Mouse (Mus musculus): Measurements from ENCODE around the gene Sp7. TPM values are rescaled to one million over a fixed set of nuclear protein-coding genes. Genes with fewer than 3 reads are reported as not detected.
"Not testable (repeated sequence)": the region's sequence is repeated elsewhere in the genome, so short reads cannot be mapped to it uniquely, and the experiment has no call there.

The Sp7 gene
- polyA plus RNA-seq, 1 experiment from 2014 or later = not detected

DNA sequence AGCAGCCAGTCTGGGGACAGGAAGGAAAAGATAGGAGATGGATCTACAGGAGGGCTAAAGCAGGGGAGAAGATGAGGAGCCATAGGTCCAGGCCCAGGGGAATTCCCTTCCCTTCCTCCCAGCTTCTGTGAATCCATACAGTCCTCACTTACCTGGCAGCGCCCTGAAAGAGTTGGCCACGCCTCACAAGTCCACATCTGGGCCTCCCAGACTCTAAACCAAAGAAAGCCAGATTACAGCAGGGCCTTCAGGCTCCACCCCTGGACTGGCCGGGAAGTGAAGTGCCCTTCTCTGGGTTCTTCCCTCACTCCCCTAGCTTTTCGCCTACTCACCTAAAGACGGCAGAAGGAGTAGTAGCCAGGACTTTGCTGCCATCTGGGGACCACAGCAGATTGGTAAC is 27.4 kb downstream of the Sp7 start:
- no peaks in the 10 kb centered on the region for H3K4me1 ChIP-seq (ENCODE audit: insufficient read depth, low read depth, low read length)
- H3K9ac ChIP-seq (replicated peaks; ENCODE audit: low read depth) = no peak overlapping the region
- peaks cover 21% of the 10 kb centered on the region for H3K36me3 ChIP-seq (ENCODE audit: insufficient read depth, low read length)
- TF ChIP-seq EP300 (IDR thresholded peaks at IDR 0.05) (no peak), CTCF (IDR thresholded peaks at IDR 0.05) (no peak)
- no peak overlapping the region for H3K4me2 ChIP-seq (replicated peaks; ENCODE audit: low read depth, low read length)
- WGBS = 59% methylated on average over 5 of the region's 5 CpGs
- no peak overlapping the region for H3K27ac ChIP-seq (ENCODE audit: low read length)
- DNase-seq (ENCODE audit: low spot score) = no peak
- no peak for ATAC-seq
- no peaks in the 10 kb centered on the region for H3K9me3 ChIP-seq (ENCODE audit: low read length)
- H3K27me3 ChIP-seq (replicated peaks; ENCODE audit: insufficient read depth, low read length) = no peaks in the 10 kb centered on the region
- H3K4me3 ChIP-seq (ENCODE audit: low read depth, low read length) = no peak overlapping the region

DNA sequence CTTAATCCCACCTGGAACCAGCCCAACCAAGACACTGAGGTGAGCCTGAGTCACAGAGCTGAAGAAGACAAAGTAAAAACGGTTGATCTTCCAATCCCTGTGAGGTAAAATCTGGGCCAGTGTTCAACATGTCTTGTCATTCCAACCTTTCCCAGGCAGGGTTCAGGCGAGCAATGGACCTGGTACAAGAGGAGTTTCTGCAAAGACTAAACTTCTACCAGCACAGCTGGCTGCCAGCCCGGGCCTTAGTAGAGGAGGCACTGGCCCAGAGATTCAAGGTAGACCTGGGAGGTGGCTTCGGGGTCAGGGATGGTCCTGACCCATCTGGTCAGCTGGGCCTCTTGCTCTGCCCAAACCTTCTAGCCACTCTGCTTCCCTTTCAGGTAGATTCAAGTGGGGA is 30.0 kb downstream of the Sp7 start:
- TF ChIP-seq EP300 (IDR thresholded peaks at IDR 0.05) = no peak
- no peak for TF ChIP-seq CTCF (IDR thresholded peaks at IDR 0.05)
- peaks cover 5% of the 10 kb centered on the region; the same call in 1 of the 2 replicates for H3K4me1 ChIP-seq (ENCODE audit: insufficient read depth, low read depth, low read length)
- H3K4me2 ChIP-seq (replicated peaks; ENCODE audit: low read depth, low read length) = no peak overlapping the region
- no peak for ATAC-seq
- no peaks in the 10 kb centered on the region for H3K9me3 ChIP-seq (ENCODE audit: low read length)
- no peak overlapping the region for H3K9ac ChIP-seq (replicated peaks; ENCODE audit: low read depth)
- no peak overlapping the region for H3K4me3 ChIP-seq (ENCODE audit: low read depth, low read length)
- no peak for DNase-seq (ENCODE audit: low spot score)
- H3K27ac ChIP-seq (ENCODE audit: low read length) = no peak overlapping the region
- WGBS = 83% methylated on average over 4 of the region's 4 CpGs
- H3K27me3 ChIP-seq (replicated peaks; ENCODE audit: insufficient read depth, low read length) = no peaks in the 10 kb centered on the region
- H3K36me3 ChIP-seq (ENCODE audit: insufficient read depth, low read length) = peaks cover 17% of the 10 kb centered on the region

DNA sequence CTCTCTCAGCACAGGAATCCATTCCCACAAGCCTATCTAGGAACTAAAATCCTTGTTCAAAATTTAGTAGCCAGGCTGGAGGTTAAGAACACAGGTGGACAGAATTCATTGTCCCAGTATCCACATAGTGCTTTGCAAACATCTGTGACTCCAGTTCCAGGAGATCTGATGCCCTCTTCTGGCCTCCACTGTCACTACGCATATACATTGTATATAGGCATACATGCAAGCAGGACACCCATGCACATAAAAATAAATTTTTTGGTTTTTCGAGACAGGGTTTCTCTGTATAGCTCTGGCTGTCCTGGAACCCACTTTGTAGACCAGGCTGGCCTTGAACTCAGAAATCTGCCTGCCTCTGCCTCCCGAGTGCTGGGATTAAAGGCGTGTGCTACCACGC is 31.1 kb downstream of the Sp7 start:
- not testable (repeated sequence) for H3K9ac ChIP-seq (replicated peaks; ENCODE audit: low read depth); ATAC-seq; H3K9me3 ChIP-seq (ENCODE audit: low read length); H3K4me1 ChIP-seq (ENCODE audit: insufficient read depth, low read depth, low read length); H3K4me2 ChIP-seq (replicated peaks; ENCODE audit: low read depth, low read length); H3K27me3 ChIP-seq (replicated peaks; ENCODE audit: insufficient read depth, low read length); H3K27ac ChIP-seq (ENCODE audit: low read length); H3K4me3 ChIP-seq (ENCODE audit: low read depth, low read length)
- peak; percentile 16 for DNase-seq (ENCODE audit: low spot score)
- TF ChIP-seq CTCF (IDR thresholded peaks at IDR 0.05) = peak; percentile 55
- H3K36me3 ChIP-seq (ENCODE audit: insufficient read depth, low read length) = peaks cover 17% of the 10 kb centered on the region
- 86% methylated on average over 5 of the region's 5 CpGs for WGBS

DNA sequence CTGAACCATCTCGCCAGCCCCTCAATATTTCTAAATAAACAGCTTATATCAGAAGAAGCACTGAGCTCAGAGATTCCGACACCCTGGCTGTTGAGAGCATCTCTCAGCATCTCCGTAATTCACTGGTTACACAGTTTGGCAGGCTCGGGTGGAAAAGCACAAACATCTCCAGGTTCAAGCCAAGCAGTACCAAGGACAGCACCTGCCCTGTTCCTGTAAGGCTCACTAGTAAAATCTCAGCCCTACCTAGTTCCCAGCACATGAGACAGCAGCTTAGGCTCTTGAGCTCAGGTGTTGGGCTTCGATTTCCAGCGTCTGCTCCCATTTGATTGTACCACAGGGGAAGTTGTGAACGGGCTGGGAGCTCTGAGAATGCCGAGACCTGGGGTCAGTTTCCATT is 31.7 kb downstream of the Sp7 start:
- Histone ChIP-seq H3K4me1 (ENCODE audit: insufficient read depth, low read depth, low read length) (peaks cover 9% of the 10 kb centered on the region; the same call in 1 of the 2 replicates), H3K9me3 (ENCODE audit: low read length) (no peaks in the 10 kb centered on the region), H3K27ac (ENCODE audit: low read length) (no peak overlapping the region), H3K4me2 (replicated peaks; ENCODE audit: low read depth, low read length) (no peak overlapping the region), H3K9ac (replicated peaks; ENCODE audit: low read depth) (no peak overlapping the region), H3K36me3 (ENCODE audit: insufficient read depth, low read length) (peaks cover 17% of the 10 kb centered on the region), H3K4me3 (ENCODE audit: low read depth, low read length) (no peak overlapping the region), H3K27me3 (replicated peaks; ENCODE audit: insufficient read depth, low read length) (no peaks in the 10 kb centered on the region)
- ATAC-seq = no peak
- WGBS = 81% methylated on average over 8 of the region's 8 CpGs
- DNase-seq (ENCODE audit: low spot score) = no peak
- TF ChIP-seq EP300 (IDR thresholded peaks at IDR 0.05) = no peak
- no peak for TF ChIP-seq CTCF (IDR thresholded peaks at IDR 0.05)

DNA sequence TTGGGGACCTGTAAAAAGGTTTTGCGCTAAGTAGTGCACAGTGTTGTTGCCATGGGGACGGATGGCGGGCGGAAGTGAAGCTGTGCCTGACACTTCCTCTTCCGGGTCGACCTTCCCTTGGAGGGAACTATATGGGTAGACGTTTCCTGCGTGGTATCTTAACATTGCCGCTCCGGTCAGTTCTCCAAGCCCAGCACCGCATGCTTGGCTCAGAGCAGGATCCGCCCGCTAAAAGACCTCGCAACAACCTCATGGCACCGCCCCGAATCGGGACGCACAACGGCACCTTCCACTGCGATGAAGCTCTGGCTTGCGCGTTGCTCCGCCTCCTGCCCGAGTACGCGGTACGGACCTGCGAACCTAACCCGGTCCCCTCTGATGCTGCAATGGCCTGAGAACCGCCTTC is 35.4 kb downstream of the Sp7 start, which contains the start of gene Myg1:
TSS of gene Myg1 (plus strand) at position 100 of the 406 bp plus-strand sequence.
- no peak for TF ChIP-seq EP300 (IDR thresholded peaks at IDR 0.05)
- TF ChIP-seq CTCF (IDR thresholded peaks at IDR 0.05) = no peak

DNA sequence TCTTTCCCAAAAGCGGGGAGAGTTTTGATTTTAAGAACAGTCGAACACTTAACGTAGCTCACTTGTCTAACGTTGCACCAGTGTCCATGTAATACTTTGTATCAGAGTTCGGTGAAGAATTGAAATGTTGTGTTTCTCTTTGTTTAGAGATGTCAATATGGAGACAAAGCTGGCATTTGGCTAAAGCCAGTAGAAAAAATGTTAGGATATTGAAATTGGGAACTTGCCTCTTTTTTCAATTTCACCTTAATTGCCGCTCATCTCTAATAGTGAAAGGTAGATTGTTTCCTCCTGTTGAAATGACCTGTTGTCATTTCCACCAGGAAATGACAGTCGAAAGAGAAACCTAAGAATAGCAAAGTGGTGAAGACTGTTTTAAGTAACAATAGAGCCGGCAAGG is 40.1 kb downstream of the Sp7 start:
- Histone ChIP-seq H3K9ac (replicated peaks; ENCODE audit: low read depth) (peak overlapping the region; percentile 70; the same call in 1 of the 2 replicates), H3K4me3 (ENCODE audit: low read depth, low read length) (peak overlapping the region; percentile 75), H3K4me2 (replicated peaks; ENCODE audit: low read depth, low read length) (peak overlapping the region; percentile 57), H3K9me3 (ENCODE audit: low read length) (no peaks in the 10 kb centered on the region), H3K27ac (ENCODE audit: low read length) (no peak overlapping the region), H3K4me1 (ENCODE audit: insufficient read depth, low read depth, low read length) (peaks cover 4% of the 10 kb centered on the region; the same call in 1 of the 2 replicates), H3K27me3 (replicated peaks; ENCODE audit: insufficient read depth, low read length) (no peaks in the 10 kb centered on the region), H3K36me3 (ENCODE audit: insufficient read depth, low read length) (peaks cover 2% of the 10 kb centered on the region; the same call in 1 of the 2 replicates)
- WGBS = 52% methylated on average over 8 of the region's 8 CpGs
- no peak for ATAC-seq
- TF ChIP-seq CTCF (IDR thresholded peaks at IDR 0.05) (no peak), EP300 (IDR thresholded peaks at IDR 0.05) (no peak)
- DNase-seq (ENCODE audit: low spot score) = no peak

More for the DNA sequence above, 35.4 kb downstream of the Sp7 start, which contains the start of gene Myg1:
- H3K4me2 ChIP-seq (replicated peaks; ENCODE audit: low read depth, low read length) = peak within 1 kb of the TSS; percentile 85
- peaks cover 4% of the 10 kb centered on the region for H3K36me3 ChIP-seq (ENCODE audit: insufficient read depth, low read length)
- ATAC-seq = peak; percentile 98
- H3K4me3 ChIP-seq (ENCODE audit: low read depth, low read length) = peak within 1 kb of the TSS; percentile 74
- WGBS = 0% methylated on average over 30 of the region's 30 CpGs
- peak; percentile 95 for DNase-seq (ENCODE audit: low spot score)
- H3K9ac ChIP-seq (replicated peaks; ENCODE audit: low read depth) = peak within 1 kb of the TSS; percentile 63
- H3K27me3 ChIP-seq (replicated peaks; ENCODE audit: insufficient read depth, low read length) = no peaks in the 10 kb centered on the region
- H3K27ac ChIP-seq (ENCODE audit: low read length) = peak within 1 kb of the TSS; percentile 64
- H3K9me3 ChIP-seq (ENCODE audit: low read length) = no peaks in the 10 kb centered on the region
- peaks cover 9% of the 10 kb centered on the region; the same call in 1 of the 2 replicates for H3K4me1 ChIP-seq (ENCODE audit: insufficient read depth, low read depth, low read length)

All from lung, postnatal 0 days (tissue).